Mouse (Mus musculus): ENCODE data around the gene Adamts12.
A peak's percentile ranks its signal among the peaks of the same experiment; 100 is the strongest.

Adamts12 gene

DNA sequence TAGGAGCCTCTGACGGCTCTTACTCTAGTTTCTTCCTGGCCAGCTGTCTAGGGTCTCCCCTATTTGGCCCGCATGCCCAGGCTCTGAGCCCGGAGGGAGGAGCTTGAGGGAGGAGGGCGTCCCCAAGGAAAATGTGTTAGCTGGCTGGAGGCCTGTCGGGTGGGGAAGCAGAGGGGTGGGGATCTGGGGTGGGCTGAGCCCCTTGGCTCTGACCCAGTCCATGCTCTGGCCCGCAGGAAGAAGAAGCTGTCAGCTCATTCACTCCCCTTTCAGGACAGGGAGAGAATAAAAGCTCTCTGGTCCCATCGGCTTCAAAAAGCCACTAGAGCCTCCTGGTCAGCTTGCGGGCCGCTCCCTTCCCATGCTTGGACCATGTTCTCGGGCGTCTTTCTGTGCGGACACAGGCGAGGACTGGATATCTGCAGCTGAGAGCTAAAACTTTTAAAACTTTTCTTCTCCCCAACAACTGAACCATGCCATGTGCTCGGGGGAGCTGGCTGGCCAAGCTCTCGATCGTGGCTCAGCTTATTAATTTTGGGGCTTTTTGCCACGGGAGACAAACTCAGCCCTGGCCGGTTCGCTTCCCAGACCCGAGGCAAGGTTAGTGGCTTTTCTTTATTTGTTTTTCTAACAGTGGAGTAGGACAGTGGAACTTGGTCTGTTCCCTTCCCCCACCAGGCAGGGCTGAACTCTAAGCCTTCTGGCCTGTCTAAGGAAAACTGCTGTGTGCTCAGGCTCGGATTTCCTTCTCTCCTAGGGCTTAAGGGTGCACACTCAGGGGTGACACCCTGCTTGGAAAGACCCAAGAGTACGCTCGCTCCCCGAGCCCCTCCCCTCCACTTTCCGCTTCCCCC, at the start of gene Adamts12:
TSS of gene Adamts12 (plus strand) at position 233 of the 854 bp plus-strand sequence.
- DNase-seq (ENCODE audit: low read depth, low spot score), result no peak

- no peak for DNase-seq (ENCODE audit: low read depth, low spot score)
Measured at GRCm38 (mm10) chr15:11014931-11015330, 49.7 kb upstream of the Adamts12 start.

- DNase-seq (ENCODE audit: low read depth, low spot score), result no peak
Measured at GRCm38 (mm10) chr15:11026801-11027561, 37.6 kb upstream of the Adamts12 start.

GRCm38 (mm10) chr15:11030188-11030587, 34.4 kb upstream of the Adamts12 start:
- DNase-seq (ENCODE audit: low read depth, low spot score), result no peak

GRCm38 (mm10) chr15:11035947-11036474, 28.6 kb upstream of the Adamts12 start:
- no peak for DNase-seq (ENCODE audit: low read depth, low spot score)

- no peak for DNase-seq (ENCODE audit: low read depth, low spot score)
Measured at GRCm38 (mm10) chr15:11036535-11037375, 27.8 kb upstream of the Adamts12 start.

DNA sequence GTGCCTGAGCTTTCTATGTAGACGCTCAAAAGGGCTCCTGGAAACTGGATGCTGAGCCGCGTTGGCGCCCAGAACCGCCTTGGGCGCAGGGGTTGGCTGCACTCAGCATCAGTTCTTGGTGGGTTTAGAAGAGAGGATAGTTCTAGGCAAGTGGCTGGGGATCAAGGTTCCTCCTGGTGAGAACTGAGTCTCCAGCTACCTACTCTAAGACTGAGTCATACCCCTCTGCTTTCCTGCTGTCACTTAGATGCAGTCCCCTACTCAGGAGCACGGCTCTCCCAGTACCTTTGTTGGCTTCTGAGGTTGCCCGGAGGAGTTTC, 27.3 kb upstream of the Adamts12 start:
- no peak for DNase-seq (ENCODE audit: low read depth, low spot score)

DNA sequence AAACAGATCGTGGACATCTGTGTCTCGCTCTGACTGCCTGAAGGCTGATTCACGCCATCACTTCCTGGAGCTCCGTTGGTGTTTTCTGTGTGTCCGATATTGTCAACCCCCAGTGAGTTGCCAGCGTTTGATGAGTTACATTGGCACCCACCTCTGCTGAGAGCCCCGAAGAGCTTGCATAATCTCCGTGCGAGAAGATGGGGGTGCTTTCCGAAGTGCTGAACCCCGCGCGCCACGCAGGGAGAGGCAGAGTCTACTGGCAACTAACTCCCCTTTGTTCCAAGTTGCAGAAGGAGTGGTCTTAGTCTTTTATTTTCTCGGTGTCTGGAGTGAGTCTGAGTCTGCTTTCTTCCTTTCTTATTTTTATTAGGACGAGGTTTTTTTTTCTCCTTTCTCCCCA, 26.9 kb upstream of the Adamts12 start, which contains the start of gene Rxfp3:
TSS of gene Rxfp3 (minus strand) at position 281 of the 400 bp plus-strand sequence.
- no peak for DNase-seq (ENCODE audit: low read depth, low spot score)

DNA sequence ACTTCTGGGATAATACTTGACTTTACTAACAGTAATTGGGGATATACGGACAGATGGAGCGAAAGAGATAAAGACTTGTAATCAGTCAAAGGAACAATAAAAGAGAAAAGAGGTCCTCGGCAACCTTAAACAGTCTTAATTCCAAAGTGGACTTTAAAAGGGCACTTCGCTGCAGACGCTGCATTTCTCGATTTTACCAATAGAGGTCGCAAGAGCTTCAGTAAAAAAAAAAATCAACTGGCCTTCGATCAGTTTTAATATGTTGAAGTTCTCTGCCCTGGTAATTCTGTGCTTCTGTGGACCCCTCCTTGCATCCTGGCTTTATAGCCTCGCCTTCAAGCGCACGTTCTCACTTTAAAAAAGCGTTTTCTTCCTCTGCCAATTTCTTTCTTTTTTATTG, 26.1 kb upstream of the Adamts12 start:
- peak; percentile 51 for DNase-seq (ENCODE audit: low read depth, low spot score)

GRCm38 (mm10) chr15:11040067-11040466, 24.5 kb upstream of the Adamts12 start:
- DNase-seq (ENCODE audit: low read depth, low spot score), result no peak

GRCm38 (mm10) chr15:11041229-11041628, 23.4 kb upstream of the Adamts12 start:
- no peak for DNase-seq (ENCODE audit: low read depth, low spot score)

GRCm38 (mm10) chr15:11042828-11043227, 21.8 kb upstream of the Adamts12 start:
- DNase-seq (ENCODE audit: low read depth, low spot score), result no peak

GRCm38 (mm10) chr15:11053678-11054439, 10.7 kb upstream of the Adamts12 start:
- no peak for DNase-seq (ENCODE audit: low read depth, low spot score)

- no peak for DNase-seq (ENCODE audit: low read depth, low spot score)
Measured at GRCm38 (mm10) chr15:11054440-11055080, 10.0 kb upstream of the Adamts12 start.

DNA sequence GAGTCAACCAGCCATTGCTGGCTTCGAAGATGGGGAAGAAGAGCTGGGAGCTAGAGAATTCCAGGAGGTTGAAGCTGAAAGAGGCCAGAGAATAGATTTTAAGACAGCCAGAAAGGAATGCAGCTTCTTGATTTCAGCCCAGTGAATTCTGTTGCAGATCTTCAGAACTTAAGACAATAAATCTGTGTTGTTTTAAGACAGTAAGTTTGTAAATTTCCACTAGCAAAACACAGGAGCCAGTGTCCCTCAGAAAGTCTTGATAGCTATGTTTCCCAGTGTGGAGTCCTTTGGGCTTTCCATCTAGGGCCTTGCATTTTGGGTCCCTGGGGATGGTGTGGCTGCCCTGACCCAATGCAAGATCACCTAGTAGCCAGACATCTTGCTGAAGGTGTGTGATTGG, 1.7 kb upstream of the Adamts12 start:
- DNase-seq (ENCODE audit: low read depth, low spot score), result no peak

DNA sequence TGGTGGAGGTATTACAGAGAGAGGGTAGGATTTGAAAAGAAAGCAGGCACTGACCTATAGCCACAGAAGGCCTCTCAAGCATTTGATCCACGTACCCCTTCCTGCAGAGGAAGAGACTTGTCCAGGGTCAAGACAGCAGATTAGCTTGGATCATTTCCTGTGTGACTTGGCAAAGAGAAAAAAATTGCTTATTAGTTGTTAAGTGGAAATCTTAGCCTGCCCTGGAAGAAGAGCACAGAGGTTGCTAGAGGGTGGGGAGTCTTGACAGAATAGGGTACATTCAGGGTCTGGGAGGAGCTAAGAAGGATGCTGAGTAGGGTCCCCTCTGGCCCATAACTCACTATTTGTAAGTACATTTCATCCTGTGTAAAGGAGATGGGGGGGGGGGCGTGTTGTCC, 431 bp upstream of the Adamts12 start:
- no peak for DNase-seq (ENCODE audit: low read depth, low spot score)

- DNase-seq (ENCODE audit: low read depth, low spot score), result no peak
Measured at GRCm38 (mm10) chr15:11065528-11066171, 1.1 kb downstream of the Adamts12 start.

GRCm38 (mm10) chr15:11066299-11066698, 1.7 kb downstream of the Adamts12 start:
- no peak for DNase-seq (ENCODE audit: low read depth, low spot score)

GRCm38 (mm10) chr15:11067891-11068290, 3.3 kb downstream of the Adamts12 start:
- no peak for DNase-seq (ENCODE audit: low read depth, low spot score)

Data from embryo, embryonic 11.5 days (tissue).